Mouse (Mus musculus) urinary bladder, adult 2 months (tissue): ENCODE results near the gene Col4a3. TPM values are rescaled to one million over a fixed set of nuclear protein-coding genes. Genes with fewer than 3 reads are reported as not detected.

ENCODE experiments used
- DNase-seq: peaks from one replicate; pipeline ENCODE4 v3.0.0; 2022; ENCODE audit warnings: low spot score
- polyA plus RNA-seq: library from polyadenylated mRNA; depleted of rRNA; stranded (reverse); fragments of >200 nt; gene quantifications from 2 replicates; pipeline ENCODE4 v1.2.3, GENCODE M21; 2012; rRNA removed

Col4a3 gene
- 0.94 and 1.0 TPM in 2 replicates for polyA plus RNA-seq

DNA sequence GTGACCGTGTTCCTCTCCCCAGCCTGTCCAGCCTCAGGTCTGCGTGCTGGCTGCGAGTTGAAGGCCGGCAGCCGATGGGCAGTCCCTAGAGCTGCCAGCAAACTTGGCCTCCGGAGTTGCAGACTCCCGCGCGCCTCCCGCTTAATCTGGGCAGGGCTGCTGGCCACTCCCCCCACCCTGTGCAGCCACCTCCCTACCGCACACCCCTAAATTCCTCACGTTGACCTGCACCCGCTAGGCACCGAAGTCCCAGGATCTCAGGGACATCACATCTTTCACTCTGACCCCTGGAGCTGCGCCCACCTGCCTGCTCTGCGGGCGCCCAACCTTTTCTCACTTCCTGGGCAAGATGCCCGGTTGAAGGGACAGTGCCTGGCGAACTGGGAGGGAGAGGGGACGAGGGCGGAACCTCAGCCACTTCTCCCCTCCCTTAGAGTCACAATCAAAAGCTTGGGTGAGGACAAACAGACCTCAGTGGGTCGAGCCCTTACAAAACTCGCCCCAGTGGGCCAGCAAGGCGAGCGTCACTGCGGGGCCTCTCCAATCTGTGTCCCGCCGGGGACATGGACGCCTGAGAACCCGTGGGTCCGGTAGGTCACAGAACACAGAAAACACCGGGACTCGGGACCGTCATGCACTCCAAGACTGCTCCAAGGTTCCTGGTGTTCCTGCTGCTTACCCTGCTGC is at the start of gene Col4a3, which contains the start of gene Col4a4:
Gene Col4a3, plus strand, starts transcription at position 209 of the 687 bp plus-strand sequence.
Gene Col4a4, minus strand, starts transcription at position 137 of the 687 bp plus-strand sequence.
- DNase-seq, result no peak

DNA sequence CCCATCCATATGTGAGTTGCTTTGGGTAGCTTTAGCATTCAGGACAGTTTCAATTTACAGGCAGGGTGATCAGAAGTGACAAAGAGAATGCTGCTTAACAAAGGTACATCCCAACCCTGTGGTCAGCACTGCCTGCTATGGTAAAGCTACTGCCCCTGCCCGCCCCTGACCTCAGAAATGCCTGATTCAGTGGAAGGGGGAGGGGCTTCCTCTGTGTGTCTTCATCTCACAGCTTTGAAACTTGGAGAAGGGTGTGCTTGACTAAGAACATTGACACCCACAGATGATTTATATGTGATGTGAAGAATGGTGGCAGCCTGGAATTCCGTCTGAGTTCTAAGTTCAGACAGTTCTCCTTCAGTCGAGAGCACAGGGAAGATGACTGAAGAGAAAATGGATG is 48.9 kb upstream of the Col4a3 start:
- DNase-seq, result no peak

DNA sequence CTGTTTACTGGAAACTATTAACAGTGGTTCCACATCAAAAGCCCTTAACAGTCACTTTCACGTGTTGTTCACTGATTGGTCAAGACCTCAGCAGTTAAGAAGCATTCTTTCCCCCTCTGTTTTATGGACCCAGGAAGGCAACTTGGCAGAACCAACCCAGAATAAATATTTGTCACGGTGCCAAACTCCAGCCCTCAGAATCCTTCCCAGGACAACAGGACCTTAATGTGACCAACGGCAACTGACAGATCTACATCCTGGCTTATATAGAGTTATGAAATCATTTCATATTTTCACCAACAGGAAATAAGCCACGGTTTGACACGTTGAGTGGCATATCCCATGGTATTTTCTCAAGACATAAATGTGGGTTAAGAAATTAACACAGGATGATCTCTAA is 46.7 kb upstream of the Col4a3 start:
- no peak for DNase-seq

DNA sequence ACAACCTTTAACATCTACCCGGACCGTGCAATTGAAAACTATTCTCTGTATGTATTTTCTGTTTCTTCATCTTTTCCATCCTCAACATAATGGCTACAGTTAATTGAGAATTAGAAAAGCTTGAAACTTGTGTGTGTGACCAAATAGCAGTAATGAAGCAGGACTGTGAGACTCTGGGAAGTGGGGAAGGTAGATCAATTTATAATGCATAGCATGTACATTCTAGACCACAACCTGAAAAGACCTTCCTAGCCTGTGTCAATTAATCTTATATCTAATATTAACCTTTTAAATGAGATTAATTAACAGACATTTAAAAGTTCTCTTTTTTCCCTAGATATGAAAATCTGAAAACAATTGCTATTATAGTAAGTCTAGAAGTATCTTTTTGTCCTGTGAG is 42.8 kb upstream of the Col4a3 start:
- no peak for DNase-seq

DNA sequence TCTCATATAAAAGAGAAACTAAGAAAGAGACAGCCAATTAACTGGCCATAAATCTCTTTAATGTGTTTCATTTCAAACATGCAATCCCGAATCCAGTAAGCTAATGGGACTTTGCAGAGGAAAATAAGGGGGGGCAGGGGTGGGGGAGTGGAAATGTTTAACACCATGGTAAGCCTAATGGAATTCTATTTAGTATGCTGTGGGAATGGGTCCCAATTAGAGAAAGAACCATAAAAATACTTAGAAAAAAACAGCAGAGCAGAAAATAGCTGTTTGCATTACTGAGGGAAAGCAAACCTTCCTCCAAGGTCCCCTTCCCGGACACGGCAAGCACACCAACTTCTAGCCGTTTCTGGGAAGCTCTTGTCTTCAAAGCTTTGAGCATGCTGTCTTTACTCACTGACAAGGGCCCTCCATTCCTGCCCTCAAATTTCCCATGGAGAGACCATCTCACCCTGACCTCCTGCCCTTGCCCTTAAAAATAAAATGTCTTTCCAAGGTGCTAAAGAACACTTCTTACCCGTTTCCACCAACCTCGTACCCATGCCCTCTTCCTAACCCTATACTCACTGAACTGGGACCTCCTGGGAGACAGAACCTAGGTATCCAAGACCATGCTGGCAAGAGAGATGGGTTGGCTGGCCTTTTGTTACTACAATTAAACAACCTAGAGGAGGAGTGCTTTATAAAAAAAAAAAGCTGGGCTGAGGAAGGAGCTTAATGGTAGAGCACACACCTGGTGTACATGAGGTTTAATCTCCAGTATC is 42.1 kb upstream of the Col4a3 start:
- no peak for DNase-seq

DNA sequence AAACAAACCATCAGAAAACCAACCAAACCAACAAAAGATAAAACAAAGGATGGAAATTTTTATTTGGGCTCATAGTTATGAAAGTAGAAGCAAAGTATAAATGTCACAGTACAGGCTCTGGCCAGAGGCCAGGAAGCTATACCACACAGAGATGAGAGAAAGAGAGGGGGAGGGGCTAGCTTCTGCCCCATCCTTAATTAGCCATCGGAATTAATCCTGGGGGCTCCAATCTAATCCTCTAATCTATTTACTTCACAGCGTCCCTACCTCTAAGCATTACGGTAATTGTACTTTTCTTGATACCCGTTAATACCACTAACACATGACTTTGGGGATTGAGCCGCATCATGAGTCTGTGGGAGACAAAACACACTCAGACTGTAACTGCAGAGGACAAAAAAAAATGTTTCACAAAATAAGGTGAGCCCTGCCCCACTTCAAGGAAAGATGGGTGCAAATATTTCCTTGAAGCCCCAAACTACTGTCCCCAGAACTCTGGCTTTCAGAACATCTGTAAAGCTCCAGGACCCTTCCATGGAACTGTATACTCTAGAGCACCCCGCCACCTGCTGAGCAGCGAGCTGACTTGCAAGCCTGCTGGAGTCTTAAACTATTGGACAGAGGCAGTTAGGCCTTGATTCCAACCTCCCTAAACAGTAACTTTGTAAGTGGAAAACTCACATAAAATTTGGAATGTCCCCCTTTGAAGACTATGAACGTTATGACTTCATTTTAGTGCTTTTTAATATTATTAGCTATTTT is 41.3 kb upstream of the Col4a3 start:
- no peak for DNase-seq

DNA sequence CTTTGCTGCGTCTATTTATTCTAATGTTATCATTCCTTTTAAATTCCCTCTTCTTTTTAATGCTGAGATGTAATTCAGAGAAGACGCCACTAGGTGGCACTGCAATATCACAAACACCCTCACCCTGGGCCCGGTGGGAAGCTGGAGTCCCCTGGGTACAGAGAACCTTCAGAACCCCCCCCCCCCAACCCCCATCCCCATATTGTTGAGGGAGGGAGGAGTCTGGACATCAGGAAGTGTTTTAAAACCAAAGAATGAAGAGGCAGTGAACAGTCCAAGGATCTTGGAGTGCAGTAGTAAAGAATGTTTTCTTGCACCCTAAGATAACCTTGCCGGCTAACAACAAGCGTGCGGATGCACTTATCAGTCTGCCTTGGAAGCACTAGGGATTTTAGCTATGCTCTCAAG is 32.3 kb upstream of the Col4a3 start:
- DNase-seq, result no peak

DNA sequence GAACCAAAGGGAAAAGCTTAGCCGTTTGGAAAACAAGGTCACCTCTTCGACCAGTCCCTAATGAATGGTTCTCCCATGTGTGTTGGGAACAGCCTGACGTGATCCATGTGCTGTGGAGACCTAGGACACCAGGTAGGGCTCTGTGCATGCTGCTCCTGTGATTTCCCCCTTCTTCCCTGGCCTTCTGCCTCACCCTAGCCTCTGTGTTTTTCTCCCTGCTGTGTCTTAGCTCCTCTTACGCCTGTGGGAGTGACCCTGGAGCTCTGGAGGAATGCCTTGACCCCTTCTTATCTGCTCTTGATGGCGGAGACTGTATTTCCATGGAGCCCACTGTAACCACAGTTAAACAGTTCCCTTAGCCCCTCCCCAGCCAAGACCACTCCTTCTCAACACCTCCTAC is 31.8 kb upstream of the Col4a3 start:
- no peak for DNase-seq

DNA sequence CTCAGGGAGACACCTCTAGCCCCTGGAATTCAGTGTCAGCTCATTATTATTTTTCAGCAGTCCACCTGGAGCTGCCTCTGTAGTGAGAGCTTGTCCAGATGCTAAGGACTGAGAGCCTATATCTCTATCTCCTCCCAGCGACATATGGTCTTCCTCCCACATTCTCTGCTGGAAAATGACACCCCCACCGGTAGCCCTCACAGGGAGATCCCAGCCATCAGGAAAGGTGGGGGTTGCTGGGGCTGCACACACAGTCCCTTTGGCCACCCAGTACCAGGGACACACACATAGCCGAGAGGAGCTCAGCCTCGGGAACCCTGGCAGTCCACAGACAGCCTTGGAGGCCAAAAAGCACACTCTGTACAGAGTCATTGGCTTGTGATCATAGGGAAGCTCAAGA is 26.5 kb upstream of the Col4a3 start:
- DNase-seq, result no peak

DNA sequence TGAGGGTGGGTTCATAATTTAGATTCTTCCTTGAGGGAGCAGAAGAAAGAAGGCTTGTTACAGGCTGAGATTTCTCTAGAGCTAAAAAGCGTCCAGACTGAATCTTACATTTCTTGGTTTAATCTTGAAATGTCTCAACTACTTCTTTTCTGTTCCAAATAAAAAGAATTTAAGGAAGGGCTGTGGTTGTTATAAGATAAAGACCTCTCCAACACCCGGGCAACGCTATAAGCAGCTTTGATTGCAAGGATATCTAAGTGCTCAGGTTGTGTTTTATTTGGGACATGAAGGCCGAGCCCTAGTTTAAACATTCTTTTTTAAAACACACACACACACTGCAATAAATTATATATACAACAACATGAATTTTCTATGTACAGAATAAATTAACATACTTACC is 17.3 kb upstream of the Col4a3 start:
- no peak for DNase-seq

DNA sequence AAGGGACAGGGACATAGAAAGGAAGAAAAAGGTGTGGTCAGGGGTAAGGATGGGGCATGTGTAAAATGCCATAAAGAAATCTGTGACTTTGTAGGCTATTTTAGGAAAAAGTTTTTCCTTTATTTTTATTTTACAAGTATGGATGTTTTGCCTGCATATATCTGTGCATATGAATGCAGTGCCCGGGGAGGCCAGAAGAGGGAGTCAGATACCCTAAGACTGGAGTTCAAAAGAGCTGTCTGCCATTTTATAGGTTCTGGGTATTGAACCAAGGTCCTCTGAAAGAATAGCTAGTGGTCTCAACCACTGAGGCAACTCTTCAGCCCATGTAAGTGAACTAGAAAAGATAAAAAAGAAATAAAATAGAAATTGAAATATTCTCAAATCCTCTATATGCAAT is 15.0 kb upstream of the Col4a3 start:
- no peak for DNase-seq

DNA sequence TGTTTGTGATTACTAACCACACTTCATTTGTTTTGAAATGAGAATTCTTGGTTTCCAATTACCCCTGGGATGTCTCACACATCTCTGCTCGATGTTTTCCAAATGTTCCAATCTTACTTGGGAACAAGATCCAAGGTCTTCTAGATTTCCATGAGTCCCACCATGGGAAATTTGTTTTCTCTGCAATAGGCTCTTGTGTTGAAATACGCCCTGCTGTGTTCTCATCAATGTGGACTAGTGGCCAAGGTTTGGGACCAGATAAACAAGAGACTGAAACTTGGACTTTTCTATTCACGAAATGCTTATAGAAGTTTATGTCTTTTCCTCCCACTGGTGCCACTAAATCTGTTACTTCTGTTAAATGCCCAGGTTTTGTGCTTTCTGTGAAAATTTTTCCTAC is 11.0 kb upstream of the Col4a3 start:
- no peak for DNase-seq

DNA sequence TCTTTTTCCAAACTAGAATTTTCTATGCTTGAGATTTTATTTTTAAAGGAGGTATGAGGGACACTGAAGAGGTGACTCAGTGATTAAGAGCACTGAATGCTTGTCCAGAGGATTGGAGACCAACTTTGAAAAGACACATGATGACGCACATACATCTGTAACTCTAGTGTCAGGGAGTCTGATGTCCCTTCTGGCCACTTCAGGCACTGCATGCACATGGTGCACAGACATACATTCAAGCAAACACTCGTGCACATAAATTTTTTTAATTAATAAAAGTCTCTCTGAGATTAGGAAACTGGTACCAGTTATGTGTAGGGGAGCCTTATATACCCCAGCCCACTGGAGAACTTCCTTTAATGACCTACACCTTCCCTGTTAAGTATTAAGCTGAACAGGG is 10.5 kb upstream of the Col4a3 start:
- no peak for DNase-seq

DNA sequence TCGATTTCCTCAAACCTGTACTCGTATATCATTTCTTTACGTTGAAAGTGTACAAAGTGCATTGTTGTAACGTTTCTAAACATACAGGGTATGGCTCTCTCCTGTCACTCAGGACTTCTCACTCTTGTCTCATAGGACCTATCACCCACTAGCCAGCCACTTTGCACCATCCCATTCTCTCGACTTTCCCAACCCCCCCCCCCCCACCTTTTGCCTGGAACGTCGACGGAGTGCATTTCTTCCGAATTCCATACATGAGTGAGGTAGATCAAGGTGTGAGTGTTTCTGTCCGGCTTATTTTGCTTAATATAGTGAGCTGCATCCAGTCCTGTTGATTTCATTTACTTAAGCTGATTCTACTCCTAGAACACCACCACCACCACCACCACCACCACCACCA is 9.4 kb upstream of the Col4a3 start:
- DNase-seq, result no peak

DNA sequence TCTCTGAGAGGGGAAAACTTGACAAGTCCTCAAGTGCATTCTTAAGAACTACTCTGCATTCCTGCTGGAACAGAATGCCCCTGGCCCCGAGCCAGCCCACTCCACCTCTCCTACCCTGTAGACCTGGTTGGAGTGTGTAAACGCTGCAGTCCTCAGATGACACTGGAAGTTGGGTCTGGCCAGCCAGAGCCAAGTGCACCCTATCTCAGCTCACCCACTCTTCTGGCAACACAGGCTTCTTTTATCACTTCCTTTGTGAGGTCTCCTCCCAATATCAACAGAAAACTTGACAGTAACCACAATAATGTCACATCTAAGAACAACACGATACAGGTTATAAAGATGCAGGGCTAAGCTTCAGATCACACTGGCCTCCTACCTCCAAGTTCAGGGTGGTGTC is 8.8 kb upstream of the Col4a3 start:
- no peak for DNase-seq

DNA sequence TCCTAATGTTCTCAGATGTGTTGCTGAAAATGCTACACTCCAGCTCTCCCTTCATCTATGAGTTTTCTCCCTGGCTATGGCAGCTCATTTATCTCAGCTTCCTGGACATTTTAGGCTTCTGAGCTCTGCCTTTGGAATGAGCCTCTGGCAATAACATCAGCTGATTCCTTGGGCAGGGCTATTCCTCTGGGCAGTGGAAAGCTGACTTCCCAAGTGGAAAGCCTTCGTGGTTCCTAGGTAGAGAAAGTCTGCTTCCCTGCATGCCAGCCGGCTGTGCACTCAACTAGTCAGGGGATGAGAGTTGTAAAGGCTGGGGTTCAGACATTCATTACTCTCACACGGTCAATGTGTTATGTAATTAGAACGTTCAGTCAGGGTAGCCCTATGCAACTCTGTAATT is 8.4 kb upstream of the Col4a3 start:
- DNase-seq, result no peak

DNA sequence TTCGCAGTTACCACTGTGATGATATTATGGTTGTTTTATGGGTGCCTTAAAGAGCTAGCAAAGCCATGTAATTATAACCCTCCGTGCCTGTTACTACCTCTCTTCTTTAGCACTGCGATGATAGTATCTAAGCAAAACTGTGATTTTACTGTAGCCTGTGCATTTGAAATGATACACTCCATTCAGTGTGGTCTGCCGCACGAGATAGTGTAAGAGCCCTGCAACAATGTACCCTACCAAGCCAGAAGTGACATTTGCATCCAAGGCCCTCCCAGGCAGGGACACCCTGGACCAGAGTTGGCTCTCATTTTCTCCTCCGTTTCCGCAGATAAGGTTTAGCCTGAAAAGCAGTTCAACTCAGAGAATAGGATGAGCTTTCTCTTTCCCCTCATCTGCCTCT is 740 bp upstream of the Col4a3 start:
- no peak for DNase-seq

DNA sequence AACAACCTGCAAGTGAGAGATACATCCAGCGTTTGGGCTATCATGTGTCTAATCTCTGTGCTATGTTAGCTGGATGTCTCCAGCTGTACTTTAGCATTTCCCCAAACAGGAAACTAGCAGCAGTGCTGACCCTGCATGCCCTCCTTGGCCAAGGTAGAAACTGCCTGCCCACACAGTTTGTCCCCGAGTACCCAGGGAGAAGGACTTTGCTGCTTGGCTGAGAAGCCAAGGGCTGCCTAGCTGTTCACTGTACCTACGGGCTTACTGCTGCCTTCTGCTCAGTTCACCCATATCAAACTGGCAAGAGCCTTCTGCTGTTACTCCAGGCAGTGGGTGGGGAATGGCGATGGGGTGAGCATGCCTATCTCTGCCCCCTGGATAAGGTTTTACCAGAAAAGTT is 3.5 kb downstream of the Col4a3 start:
- DNase-seq, result no peak

DNA sequence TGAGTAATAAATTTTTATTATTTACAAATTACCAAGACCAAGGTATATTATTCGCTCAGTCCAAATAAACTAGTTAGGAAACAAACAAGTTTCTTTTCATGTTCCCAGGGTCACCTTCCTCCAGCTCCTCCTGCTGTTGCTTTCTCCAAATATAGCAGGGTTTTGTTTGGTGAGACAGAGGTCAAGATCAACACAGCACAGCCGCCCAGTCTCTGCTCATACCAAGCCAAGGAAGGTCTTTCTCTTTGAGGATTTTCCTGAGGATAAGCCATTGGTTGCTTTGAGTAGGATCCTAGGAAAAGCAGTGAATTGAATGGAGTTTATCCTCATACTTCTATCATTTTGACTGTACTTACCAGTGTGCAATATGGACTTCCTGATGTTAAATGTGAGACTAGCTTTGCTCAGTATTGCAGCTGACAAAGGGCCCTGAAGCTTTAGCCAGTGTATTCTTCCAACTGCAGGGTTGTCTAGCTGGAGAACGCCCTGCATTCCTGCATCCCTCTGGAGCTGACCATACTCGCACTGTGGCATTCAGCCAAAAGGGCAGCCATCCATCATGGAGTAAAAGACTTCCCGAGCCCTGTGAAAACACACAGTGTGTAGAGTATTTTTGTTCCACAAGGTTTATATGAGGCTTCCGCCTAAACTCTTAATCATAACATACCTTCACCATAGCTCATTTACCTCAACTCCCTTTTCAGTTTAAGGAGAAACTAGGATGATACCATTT is 10.3 kb downstream of the Col4a3 start:
- DNase-seq, result no peak

DNA sequence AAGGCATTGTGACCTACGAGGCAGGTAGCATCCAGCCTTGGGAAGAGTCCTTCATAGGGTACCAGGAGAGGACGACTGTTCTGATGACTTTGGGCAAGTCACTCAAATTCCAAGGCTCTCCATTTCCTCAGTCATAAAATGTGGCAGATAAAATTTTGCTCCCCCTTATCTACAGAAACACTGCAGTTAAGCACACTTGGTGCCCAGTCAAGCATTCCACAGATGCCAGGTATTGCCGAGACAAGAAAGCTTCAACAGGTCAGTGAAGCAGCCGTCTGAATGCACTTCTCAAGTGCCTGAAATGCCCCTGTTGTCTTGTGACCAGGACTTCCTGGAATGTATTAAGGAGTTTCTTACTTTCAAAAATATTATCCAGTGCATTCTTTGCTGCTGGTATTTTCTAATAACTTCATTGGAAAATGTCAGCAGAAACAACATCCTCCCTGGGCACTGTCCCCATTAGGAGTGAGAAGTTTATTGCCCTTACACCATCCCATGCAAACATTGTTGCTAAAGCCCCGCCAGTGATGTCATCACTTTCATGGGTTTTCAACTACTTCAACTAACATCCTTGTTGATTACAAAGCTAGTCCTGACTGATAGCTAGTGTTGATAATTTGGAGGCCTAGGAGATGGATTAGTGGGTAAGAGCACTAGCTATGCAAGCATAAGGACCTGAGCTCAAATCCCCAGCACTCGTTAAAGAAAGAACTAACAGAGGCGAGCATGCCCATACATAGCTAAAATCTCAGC is 16.7 kb downstream of the Col4a3 start:
- DNase-seq, result no peak

DNA sequence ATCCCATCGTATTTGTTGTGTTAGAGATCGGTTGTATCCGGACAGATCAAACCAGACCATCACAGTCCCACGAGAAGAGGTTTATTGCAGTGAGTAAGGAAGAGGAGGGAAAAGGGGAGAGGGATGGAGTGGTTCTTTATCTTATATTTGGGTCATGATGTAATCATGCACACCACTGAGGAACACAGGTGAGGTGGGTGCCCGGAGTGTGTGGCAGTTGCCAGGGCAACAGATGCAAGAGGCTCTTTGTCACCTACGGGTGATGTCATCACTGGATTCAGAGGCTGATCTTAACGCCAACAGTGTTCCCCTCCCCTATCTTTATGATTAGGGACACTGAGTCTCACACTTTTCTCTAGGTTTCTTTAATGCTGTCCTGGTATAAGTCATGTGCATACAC is 18.6 kb downstream of the Col4a3 start:
- no peak for DNase-seq
